Mouse (Mus musculus): Measurements from ENCODE around the gene Cul4a.

GRCm38 (mm10) chr8:13154099-13154498 is 48.7 kb downstream of the Cul4a start:
- TF ChIP-seq POLR2A (IDR thresholded peaks at IDR 0.05; ENCODE audit: low read depth, low read length) (no peak), ZMIZ1 (IDR thresholded peaks at IDR 0.05; ENCODE audit: low read depth, low read length) (no peak), CTCF (conservative IDR thresholded peaks at IDR 0.05 in 1 of 2, IDR thresholded peaks at IDR 0.05 in 1 of 2; ENCODE audit: low read depth in 2 of 2, low read length in 2 of 2) (no peak), CHD1 (IDR thresholded peaks at IDR 0.05; ENCODE audit: low read depth, low read length) (no peak), MEF2A (IDR thresholded peaks at IDR 0.05; ENCODE audit: borderline replicate concordance, low read depth, low read length) (no peak), BHLHE40 (IDR thresholded peaks at IDR 0.05; ENCODE audit: low read depth, low read length) (no peak), MAFK (IDR thresholded peaks at IDR 0.05; ENCODE audit: insufficient replicate concordance, low read length) (no peak)

Measured in CH12.LX (cell line).